Mouse (Mus musculus) retina, embryonic 14.5 days (tissue): ENCODE data around the gene Usp36.
A peak's percentile ranks its signal among the peaks of the same experiment; 100 is the strongest.

ENCODE experiments used
- DNase-seq: peaks from one replicate; pipeline ENCODE4 v3.0.0-alpha.2; 2015; ENCODE audit warnings: low spot score

Usp36 gene

DNA sequence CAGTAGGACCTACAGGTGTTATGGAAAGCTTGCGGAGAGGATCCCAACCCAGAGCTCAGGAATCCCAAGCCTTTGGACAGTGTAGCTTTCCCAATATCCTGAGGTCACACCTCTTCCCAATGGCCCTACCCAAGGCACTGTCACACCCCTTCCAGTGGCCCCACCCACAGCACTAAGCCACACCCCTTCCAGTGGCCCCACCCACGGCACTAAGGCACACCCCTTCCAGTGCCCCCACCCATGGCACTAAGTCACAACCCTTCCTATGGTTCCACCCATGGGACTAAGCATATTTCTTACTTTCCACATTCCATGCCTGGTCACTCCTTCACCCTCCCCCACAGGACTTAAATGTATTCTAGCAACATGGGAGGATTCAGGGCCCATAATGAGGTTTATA lies 8.8 kb upstream of the Usp36 start:
- DNase-seq, result no peak

- no peak for DNase-seq
These were observed 7.9 kb upstream of the Usp36 start for GRCm38 (mm10) chr11:118297967-118298366.

DNA sequence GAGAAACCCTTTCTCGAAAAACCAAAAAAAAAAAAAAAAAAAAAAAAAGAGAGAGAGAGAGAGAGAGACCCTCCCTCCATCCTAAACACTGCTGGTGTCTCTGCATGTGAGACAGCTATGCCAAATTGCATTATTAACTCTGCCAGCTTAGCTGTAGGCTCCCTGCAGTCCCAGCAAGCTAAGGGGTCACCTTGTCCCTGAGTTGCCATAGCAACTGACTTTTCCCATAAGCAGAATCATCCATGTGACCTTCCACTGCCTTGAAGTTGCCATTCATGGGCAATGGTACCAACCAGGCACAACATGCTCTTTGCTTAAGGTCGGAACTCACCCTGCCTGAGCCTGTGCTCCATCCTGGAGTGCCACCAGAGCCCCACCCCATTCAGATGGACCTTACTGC lies 5.0 kb upstream of the Usp36 start:
- DNase-seq, result no peak

- DNase-seq, result peak; percentile 9
These were observed 2.6 kb upstream of the Usp36 start for GRCm38 (mm10) chr11:118292671-118293070.

GRCm38 (mm10) chr11:118289562-118289961 lies 482 bp downstream of the Usp36 start:
- no peak for DNase-seq

GRCm38 (mm10) chr11:118289037-118289511 lies 970 bp downstream of the Usp36 start:
- DNase-seq, result peak; percentile 38

DNA sequence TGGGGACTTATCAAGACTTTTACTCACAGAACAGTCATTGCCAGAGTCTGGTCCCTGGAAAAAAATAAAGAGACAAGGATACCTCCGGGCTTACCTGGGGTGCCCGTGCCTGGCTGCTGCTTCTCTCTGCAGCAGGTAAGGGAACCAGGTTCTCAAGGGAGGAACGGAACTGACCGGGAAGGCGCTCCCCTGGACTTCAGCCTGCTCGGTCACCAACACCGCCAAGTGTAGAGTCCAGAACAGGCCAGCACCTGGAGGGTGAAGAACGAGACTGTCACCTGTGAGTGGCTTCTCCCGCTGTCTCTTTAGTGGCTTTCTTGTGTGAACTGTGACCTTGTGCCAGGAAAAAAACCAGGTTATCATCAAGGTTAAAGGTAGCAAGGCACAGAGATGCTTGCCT lies 2.5 kb downstream of the Usp36 start:
- no peak for DNase-seq

- no peak for DNase-seq
These were observed 3.6 kb downstream of the Usp36 start for GRCm38 (mm10) chr11:118286434-118286833.

DNA sequence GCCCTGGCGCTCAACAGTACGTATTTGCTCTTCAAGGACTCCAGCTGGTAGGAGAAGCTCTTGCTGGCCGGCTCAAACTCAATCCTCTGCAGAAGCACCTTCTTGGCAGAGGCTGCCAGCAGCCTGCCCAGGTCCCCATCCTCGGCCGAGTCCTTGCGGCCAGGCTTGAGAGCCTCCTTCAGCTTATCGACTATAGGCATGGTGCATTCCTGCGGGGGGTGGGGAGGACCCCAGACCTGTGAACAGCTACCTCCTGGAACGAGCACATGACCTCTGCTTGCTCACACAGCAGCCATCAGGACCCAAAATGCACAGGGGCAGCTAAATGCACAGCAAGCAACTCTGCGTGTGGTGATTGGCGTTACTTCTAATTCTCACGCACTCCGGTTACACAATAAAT lies 4.3 kb downstream of the Usp36 start:
- no peak for DNase-seq

DNA sequence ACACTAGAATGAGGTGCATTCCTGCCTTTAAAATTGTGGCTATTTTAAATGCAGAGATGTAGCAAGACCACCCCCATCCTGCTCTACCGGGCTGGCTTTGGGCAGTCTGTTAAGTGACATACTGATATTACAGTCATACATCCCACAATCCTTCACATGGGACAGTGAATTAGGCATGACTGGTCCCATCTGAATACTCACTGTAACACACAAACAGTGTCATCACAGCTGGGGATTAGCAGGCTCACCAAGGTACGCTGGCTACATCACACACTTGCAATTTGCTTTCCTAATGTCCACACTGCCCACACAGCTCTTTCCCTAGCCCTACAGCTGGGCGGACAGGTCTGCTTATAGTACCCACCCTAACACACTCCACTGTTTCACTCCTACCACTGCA lies 9.8 kb downstream of the Usp36 start:
- DNase-seq, result no peak

- DNase-seq, result no peak
These were observed 13.7 kb downstream of the Usp36 start for GRCm38 (mm10) chr11:118276328-118276727.

DNA sequence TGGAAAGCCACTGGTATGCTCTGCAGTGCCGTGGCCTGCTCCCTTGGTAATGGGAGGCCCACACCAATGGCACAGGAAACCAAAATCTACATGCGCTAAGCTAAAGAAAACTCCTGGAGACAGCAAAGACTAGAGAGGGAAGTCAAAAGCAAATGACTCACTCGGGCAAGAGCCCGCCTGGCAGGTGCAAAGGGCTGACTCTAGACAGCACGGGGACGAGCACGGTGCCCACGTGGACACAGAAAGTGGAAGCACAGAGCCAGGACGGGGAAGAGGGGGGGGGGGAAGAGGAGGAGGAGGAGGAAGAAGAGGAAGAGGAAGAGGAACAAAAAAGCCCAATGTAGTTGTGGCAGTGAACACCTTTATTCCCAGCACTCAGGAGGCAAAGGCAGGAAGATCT lies 15.0 kb downstream of the Usp36 start:
- DNase-seq, result no peak

DNA sequence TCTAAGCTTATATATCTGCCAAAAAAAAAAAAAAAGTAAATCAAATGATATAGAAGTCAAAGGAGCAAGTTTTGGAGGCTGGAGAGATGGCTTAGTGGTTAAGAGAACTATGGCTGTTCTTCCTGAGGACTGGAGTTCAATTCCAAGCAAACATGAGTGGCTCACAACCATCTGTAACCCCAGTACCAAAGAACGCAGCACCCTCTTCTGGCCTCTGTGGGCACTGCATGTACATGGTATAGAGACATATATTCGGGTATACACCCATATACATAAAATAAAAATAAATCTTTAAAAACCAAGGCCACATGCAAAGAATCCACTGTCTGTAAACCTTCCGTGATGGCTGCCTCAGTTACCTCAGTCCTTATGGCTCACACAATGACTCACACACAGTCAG lies 20.2 kb downstream of the Usp36 start:
- DNase-seq, result no peak

- no peak for DNase-seq
These were observed 23.4 kb downstream of the Usp36 start for GRCm38 (mm10) chr11:118266666-118267046.

DNA sequence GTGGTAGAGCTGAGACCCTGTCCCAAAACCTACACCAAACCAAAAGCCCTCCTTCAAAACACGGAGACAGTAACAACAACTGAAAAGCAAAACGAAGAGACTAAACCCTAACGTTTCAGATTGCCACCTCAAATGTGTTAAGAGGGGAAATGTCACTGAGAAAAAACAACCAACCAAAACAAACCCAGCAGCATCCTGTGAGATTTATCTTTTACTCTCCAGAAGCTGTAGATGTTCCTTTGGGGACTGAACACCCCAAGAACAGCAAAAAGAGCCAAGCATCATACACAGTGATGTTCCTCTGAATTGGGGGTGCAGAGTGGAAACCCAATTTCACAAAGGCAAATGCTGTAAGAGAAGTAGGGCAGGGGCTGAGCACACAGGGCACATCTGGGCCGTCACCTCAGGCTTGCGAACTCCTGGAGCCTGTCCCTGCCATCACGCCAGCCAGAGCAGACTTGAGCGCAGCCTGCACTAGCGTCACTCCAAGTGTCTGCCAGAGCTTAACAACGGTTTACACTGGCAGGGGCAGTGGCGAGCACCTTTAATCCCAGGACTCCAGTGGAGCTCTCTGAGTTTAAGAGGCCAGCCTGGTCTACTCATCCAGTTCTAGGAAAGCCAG lies 23.9 kb downstream of the Usp36 start:
- DNase-seq, result no peak

GRCm38 (mm10) chr11:118265621-118266020 lies 24.4 kb downstream of the Usp36 start:
- DNase-seq, result no peak

DNA sequence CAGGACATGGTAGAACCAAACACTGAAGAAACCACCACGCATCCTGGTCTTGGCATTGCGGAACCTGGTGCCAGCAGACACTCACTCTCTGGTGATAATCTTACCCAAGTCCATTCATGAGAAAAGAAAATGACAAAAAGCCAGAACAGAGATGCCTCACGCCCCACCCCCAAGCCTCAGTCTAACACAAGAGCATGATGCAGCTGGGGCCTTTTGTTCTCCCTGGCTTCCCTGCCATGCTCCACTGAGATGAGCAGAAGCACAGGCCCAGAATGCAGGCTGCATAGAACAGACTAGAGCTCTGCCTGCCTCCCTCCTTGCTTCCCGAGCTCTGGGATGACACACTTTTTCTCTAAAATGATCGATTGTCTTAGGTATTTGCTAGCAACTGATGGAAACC lies 26.9 kb downstream of the Usp36 start:
- DNase-seq, result no peak

- DNase-seq, result no peak
These were observed 30.0 kb downstream of the Usp36 start for GRCm38 (mm10) chr11:118260081-118260480.

GRCm38 (mm10) chr11:118259580-118259979 lies 30.5 kb downstream of the Usp36 start:
- DNase-seq, result no peak

- no peak for DNase-seq
These were observed 33.7 kb downstream of the Usp36 start for GRCm38 (mm10) chr11:118256371-118256770.

DNA sequence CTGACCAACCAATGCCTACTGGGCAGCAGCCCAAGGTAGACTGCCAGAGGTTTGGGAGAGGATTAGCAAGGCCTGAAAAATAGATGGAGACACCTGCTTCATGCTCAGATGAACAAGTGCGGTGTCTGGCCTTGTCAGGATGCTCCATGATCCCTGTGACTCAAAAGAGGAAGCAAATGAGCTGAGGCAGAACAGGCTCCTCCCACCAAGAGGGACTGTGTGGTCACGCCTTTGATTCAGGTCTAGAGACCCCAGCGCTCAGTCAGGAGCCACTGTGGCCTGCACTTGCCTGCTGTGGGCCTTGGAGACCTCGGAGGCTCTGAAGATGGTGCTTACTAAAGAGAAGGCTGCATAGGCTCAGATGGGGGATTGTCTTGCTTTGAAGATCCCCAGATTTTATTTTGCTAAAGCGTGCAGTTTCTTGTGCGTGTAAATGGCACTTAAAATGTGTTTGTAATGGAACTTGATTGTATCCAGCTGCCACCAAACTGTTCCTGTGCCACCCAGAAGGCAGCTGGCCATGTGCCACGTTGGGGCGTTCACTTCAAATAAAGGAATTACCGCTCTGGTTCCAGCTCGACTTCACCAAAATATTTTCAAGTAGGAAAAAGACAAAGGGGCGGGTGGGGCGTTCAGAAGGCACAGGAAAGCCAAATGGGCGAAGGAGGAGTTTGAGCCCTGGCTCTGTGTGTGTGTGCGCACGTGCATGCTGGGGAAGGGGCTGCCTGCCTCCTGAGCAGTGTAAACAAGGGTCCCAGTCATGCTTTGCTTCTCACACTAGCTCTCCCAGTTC lies 35.7 kb downstream of the Usp36 start:
- no peak for DNase-seq

DNA sequence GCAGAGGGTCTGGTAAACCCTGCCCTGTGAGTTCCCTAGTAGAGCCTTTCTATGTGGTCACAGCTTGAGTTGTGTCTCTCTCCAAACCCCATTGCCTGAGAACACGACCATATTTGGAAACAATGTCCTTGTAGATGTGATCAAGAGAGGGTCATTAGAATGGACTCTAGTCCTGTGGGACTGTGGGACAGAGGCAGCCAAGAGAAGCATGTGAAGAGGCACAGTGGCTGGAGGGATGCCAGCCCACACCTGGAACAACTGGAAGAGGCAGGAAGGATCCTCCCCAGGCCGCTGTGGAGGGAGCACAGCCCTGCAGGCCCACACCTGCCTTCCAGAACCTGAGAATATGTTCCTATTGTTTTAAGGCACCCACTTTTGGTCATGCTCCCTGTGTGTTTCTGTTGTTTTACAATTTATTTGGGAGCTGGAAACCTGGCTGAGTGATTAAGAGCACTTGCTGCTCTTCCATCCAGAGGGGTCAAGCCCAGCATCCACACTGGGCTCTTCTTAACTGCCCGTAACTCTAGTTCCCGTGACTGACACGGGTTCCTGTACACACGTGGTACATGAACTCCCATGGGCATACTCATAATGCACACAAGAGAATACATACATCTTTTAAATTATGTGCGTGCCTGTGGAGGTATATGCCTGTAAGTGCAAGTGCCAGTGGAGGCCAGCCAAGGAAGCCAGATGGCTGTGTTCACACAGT lies 36.4 kb downstream of the Usp36 start:
- no peak for DNase-seq

- DNase-seq, result no peak
These were observed 41.0 kb downstream of the Usp36 start for GRCm38 (mm10) chr11:118249012-118249383.
